Mouse (Mus musculus) forebrain, embryonic 15.5 days (tissue): ENCODE data around the gene Gpr85. TPM values are rescaled to one million over a fixed set of nuclear protein-coding genes. Genes with fewer than 3 reads are reported as not detected.
A peak's percentile ranks its signal among the peaks of the same experiment; 100 is the strongest.
"Not testable (repeated sequence)": the region's sequence is repeated elsewhere in the genome, so short reads cannot be mapped to it uniquely, and the experiment has no call there.

Experiments
- ATAC-seq: fragments of 200-750 bp; cut with Nextera tagmentation; replicated peaks from 2 replicates; pipeline ENCODE4 v1.8.0; 2017; ENCODE audit warnings: mild to moderate bottlenecking, moderate TSS enrichment, moderate library complexity
- H3K27ac ChIP-seq: fragments of 300-500 bp; sonication (generic); replicated peaks from 2 replicates; pipeline ENCODE4 v1.5.1; 2015; ENCODE audit warnings: mild to moderate bottlenecking, inconsistent platforms
- H3K27me3 ChIP-seq: fragments of 300-500 bp; sonication (generic); 2 replicates; pipeline ENCODE4 v1.6.1; 2015; ENCODE audit warnings: inconsistent platforms
- H3K36me3 ChIP-seq: fragments of 300-500 bp; sonication (generic); 2 replicates; pipeline ENCODE4 v1.6.1; 2015; ENCODE audit warnings: mild to moderate bottlenecking, inconsistent platforms
- H3K4me1 ChIP-seq: fragments of 300-500 bp; sonication (generic); 2 replicates; pipeline ENCODE4 v1.6.1; 2015; ENCODE audit warnings: inconsistent platforms
- H3K4me2 ChIP-seq: fragments of 300-500 bp; sonication (generic); replicated peaks from 2 replicates; pipeline ENCODE4 v1.6.1; 2015; ENCODE audit warnings: mild to moderate bottlenecking, inconsistent platforms
- H3K4me3 ChIP-seq: fragments of 300-500 bp; sonication (generic); 2 replicates; pipeline ENCODE4 v1.5.1; 2015; ENCODE audit warnings: mild to moderate bottlenecking, inconsistent platforms
- H3K9ac ChIP-seq: fragments of 300-500 bp; sonication (generic); replicated peaks from 2 replicates; pipeline ENCODE4 v1.6.1; 2015; ENCODE audit warnings: mild to moderate bottlenecking, inconsistent platforms
- H3K9me3 ChIP-seq: fragments of 300-500 bp; sonication (generic); 2 replicates; pipeline ENCODE4 v1.6.1; 2016; ENCODE audit warnings: inconsistent platforms
- WGBS: fragments of 180-500 bp; shearing (Covaris S2); methylation state at CpG from one replicate; pipeline ENCODE4 v1.1.7; 2015; ENCODE audit warnings: mixed read lengths; 5-methylcytosine and 5-hydroxymethylcytosine counted together
- polyA plus RNA-seq: library from polyadenylated mRNA; unstranded; fragments of >200 nt; fragmentation: Nextera tagmentation; extraction: Ambion mirVana; gene quantifications from 2 replicates; pipeline ENCODE4 v1.2.1, GENCODE M21; 2015

The Gpr85 gene
- polyA plus RNA-seq, 1 experiment from 2014 or later: 138 TPM

DNA sequence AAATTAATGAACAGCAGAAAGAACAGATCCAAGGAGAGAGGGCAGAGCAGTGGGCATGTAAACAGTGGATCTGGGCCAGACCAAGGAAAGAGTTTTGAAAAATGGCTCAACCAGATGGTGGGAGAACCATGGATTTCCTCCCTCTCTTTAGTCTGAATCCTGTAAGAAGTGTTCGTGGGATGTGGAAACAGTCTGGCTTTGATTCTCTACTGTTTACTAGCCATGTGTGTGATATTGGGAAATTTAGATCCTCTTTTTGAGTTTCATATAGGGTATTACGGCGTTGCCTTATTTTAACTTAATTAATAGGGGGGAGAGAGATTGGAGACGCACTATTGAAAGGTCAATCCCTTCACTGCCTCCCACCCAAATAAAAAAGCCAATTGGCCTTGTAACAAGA, 13.5 kb upstream of the Gpr85 start:
- Histone ChIP-seq H3K36me3 (no peaks in the 10 kb centered on the region), H3K4me2 (no peak overlapping the region), H3K27me3 (no peaks in the 10 kb centered on the region), H3K9me3 (no peaks in the 10 kb centered on the region), H3K9ac (no peak overlapping the region), H3K27ac (no peak overlapping the region), H3K4me1 (no peaks in the 10 kb centered on the region), H3K4me3 (no peak overlapping the region)
- no peak for ATAC-seq
- 63% methylated on average over 4 of the region's 4 CpGs for WGBS

DNA sequence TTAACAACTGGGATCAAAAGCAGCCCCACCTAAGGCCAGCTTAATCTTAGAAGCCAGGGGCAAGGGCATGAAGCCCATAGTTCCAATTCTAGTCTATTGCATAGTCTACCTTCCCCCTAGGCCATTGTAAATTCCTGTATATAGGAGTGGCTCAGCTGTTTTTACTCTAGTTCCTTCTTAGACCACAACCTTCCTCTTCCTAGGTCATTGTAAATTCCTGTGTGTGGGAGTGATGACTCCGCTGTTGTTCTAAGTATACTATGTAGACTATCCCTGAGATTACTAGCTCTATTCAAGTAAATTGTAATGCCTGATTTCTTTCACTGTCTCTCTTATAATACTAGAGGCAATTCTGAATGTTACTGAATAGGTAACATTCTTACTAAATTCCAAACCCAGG, 6.3 kb upstream of the Gpr85 start:
- H3K9ac ChIP-seq, H3K4me1 ChIP-seq, H3K4me3 ChIP-seq, ATAC-seq, H3K4me2 ChIP-seq, H3K27ac ChIP-seq, H3K9me3 ChIP-seq, H3K27me3 ChIP-seq, H3K36me3 ChIP-seq: not testable (repeated sequence)
- 95% methylated on average over 1 of the region's 1 CpGs for WGBS

DNA sequence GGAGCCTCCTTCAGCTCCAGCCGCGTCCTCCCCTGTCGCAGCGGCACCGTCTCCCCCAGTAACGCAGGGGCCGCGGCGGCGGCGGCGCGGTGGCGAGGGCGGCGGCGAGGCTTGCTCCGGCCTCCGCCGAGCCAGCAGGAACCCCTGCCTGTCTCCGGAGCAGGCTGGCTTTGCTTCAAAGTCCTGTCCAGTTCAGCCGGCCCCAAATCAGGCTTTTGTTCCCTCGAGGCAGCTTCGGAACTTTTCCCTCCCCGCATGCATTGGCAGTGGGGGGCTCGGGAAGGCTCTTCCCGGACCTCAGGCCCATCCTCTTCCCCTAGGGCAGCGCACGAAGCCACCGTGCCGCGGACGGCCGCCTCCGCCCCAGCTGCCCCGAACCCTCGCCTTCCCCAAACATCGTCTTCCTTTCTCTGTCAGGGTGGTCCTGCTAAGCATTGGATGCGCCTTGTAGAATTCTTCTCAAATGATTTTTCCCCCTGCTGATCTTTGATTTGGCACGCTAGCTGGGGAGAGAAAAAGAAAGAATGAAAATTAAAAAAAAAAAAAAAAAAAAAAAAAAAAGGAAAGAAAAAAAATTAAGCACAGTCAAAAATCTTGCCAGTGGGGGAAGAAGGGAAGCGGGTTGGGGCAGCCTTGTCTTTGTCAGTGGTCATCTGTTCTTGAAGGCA, 931 bp downstream of the Gpr85 start:
- Histone ChIP-seq H3K27me3 (no peaks in the 10 kb centered on the region), H3K27ac (peak overlapping the region; percentile 100), H3K36me3 (no peaks in the 10 kb centered on the region), H3K4me1 (peaks cover 17% of the 10 kb centered on the region), H3K9me3 (no peaks in the 10 kb centered on the region), H3K9ac (peak overlapping the region; percentile 98), H3K4me3 (peak overlapping the region; percentile 86), H3K4me2 (peak overlapping the region; percentile 80)
- WGBS: under 1% methylated on average over 41 of the region's 41 CpGs
- peak; percentile 91 for ATAC-seq

DNA sequence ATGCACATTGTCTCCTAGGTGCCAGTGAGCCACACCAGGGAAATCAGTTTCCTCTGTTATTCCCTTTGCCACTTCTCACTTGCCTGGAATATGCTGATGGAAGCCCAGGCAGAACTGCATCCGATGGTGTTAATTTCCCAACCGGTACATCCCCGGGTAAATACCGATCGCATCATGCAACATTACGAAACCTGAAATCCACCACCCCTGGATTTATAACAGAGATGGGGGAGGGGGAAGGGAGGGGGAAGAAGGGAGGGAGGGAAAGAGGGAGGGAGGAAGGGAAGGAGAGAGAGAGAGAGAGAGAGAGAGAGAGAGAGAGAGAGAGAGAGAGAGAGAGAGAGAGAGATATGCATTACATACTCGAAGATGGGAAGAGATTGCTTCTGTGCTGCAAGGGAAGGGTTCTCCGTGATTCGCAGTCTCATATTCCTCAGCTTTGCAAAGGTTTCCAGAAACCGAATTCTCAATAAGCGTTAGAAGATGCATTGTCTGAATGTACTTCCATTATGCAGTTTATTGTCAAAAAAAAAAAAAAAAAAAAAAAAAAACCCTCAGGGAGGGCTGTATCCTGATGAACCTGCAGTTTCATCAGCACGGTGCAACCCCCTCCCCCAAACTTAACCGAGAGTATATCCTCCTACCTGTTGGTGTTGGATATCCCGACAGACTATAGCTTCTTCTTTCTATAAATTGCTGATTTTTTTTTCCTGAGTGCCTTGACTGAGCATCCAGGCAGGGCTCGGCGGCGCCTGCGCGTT, 1.6 kb downstream of the Gpr85 start:
- ATAC-seq: peak; percentile 32
- no peaks in the 10 kb centered on the region for H3K9me3 ChIP-seq
- no peaks in the 10 kb centered on the region for H3K36me3 ChIP-seq
- H3K4me2 ChIP-seq: peak overlapping the region; percentile 80
- peaks cover 22% of the 10 kb centered on the region for H3K4me1 ChIP-seq
- no peaks in the 10 kb centered on the region for H3K27me3 ChIP-seq
- WGBS: under 1% methylated on average over 19 of the region's 19 CpGs
- H3K4me3 ChIP-seq: peak overlapping the region; percentile 86
- peak overlapping the region; percentile 100 for H3K27ac ChIP-seq
- H3K9ac ChIP-seq: peak overlapping the region; percentile 98

DNA sequence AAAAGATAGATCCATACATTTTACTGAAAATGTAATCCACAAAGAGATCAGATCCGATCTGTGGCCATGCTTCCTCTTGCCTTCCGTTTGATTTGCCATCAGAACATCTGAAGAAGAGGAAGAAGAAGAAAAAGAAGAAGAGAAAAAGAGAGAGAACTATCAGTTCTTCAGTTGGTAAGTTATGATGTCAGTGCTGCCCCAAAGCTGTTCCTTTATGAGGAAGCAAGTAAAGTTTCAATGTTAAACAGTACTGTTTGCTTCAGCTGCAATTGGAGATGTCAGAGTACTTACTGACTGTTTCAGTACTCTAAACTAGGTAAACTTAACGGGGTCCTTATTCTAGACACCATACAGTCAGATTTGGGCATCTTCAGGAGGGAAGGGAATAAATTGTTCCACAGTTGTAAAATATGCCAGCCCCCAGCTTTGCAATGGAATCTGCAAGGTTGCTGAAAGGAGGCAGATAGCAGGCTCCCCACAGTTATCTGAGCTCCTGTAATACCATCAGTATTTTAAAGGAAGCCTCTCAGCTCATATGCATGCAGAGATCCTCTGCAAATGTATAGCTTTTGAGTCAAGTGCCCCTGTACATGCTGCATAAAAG, 2.7 kb downstream of the Gpr85 start:
- Histone ChIP-seq H3K4me1 (peaks cover 30% of the 10 kb centered on the region), H3K27me3 (no peaks in the 10 kb centered on the region), H3K4me3 (peak overlapping the region; percentile 86), H3K36me3 (no peaks in the 10 kb centered on the region), H3K27ac (peak overlapping the region; percentile 100), H3K4me2 (peak overlapping the region; percentile 80), H3K9ac (peak overlapping the region; percentile 98), H3K9me3 (no peaks in the 10 kb centered on the region)
- 67% methylated on average over 3 of the region's 3 CpGs for WGBS
- ATAC-seq: no peak

DNA sequence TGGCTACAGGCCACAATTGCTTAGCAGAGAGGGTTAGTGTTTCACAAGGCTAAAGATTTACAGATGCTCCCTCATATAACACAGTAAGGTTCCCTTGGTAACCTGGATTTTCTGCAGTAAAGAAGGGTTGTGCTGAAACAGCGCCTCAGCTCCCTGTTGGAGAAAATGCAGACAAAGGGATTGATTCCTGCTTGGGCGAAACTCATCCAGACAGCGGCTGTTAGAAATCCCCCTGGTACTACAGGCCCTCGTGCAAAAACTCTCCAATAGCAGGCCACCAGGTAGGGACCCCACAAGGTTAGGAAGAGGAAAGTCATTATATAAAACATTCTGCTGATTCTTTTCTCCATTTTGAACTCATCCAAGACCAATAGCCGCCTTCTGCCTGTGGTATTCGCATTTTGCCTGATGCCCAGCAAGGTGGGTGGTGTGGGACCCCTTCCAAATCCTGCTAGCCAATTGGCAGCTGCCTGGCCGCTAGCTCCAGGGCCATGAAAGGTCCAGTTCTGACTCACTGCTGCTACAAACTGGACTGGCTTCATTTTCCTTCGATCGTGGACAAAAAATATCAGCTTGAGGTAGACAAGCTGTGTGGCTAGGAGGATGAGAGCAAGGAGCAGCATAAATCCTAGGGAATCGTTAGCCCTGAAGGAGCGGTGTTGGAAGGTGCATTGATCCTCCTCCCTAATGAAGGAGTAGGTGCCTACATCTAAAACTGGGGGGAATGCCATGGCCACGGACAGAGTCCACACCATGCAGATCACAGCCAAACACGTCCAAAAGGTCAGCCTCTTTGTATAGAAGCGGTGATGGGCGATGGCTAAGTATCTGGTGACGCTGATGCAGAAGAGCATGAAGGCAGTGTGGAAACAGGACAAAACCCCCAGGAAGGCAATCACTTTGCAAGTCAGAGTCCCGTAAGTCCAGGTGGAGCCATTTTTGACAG, 3.7 kb downstream of the Gpr85 start:
- 40% methylated on average over 17 of the region's 17 CpGs for WGBS
- Histone ChIP-seq H3K27ac (peak overlapping the region; percentile 100), H3K4me3 (peak overlapping the region; percentile 86), H3K9ac (peak overlapping the region; percentile 98), H3K4me1 (peaks cover 31% of the 10 kb centered on the region), H3K9me3 (no peaks in the 10 kb centered on the region), H3K4me2 (peak overlapping the region; percentile 80), H3K36me3 (no peaks in the 10 kb centered on the region), H3K27me3 (no peaks in the 10 kb centered on the region)
- ATAC-seq: peak; percentile 23

DNA sequence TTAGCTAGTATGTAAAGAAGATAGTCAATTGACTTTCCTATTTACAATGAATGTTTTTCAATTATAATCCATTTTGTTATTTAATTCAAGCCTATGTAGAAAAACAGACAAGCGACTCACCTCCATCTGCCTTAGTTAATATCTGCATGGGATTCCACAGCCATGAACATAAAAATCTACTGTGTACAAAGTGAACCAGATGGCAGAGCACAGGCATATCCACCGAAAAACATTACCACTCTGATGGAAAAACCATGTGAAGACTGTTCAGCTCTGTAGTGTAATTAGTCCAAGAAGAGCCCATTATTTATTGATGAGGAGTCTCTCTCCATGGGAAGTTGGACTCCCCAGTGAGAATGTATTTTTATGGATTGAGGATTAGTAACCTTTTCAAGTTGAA, 7.0 kb downstream of the Gpr85 start:
- 38% methylated on average over 2 of the region's 2 CpGs for WGBS
- Histone ChIP-seq H3K4me1 (peaks cover 37% of the 10 kb centered on the region), H3K4me3 (peak overlapping the region; percentile 13; the same call in 1 of the 2 replicates), H3K27ac (no peak overlapping the region), H3K9ac (no peak overlapping the region), H3K27me3 (no peaks in the 10 kb centered on the region), H3K36me3 (no peaks in the 10 kb centered on the region), H3K4me2 (peak overlapping the region; percentile 32; the same call in 1 of the 2 replicates), H3K9me3 (no peaks in the 10 kb centered on the region)
- no peak for ATAC-seq

DNA sequence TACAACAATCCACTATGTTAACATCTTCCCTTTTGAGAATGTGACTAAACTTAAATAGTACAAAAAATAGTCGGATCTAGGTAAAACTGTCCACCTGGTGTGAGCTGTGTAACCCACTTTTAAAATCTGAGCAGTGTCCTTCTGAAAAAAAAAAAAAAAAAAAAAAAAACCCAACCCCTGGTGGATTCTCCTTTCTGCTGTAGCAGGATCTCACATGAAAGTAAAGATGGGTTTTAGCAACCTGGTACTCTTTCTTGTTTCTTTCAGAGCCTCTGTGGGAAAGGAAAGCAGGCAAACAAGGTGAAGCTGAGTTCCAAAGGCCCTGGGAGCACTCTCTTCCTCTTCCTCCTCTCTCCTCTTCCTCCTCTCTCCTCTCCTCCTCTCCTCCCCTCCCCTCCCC, 10.9 kb downstream of the Gpr85 start:
- no peak for ATAC-seq
- Histone ChIP-seq H3K9ac (no peak overlapping the region), H3K4me2 (no peak overlapping the region), H3K27ac (no peak overlapping the region), H3K4me3 (no peak overlapping the region), H3K9me3 (no peaks in the 10 kb centered on the region), H3K36me3 (no peaks in the 10 kb centered on the region), H3K4me1 (peaks cover 23% of the 10 kb centered on the region), H3K27me3 (no peaks in the 10 kb centered on the region)
- WGBS: 84% methylated on average over 1 of the region's 1 CpGs

DNA sequence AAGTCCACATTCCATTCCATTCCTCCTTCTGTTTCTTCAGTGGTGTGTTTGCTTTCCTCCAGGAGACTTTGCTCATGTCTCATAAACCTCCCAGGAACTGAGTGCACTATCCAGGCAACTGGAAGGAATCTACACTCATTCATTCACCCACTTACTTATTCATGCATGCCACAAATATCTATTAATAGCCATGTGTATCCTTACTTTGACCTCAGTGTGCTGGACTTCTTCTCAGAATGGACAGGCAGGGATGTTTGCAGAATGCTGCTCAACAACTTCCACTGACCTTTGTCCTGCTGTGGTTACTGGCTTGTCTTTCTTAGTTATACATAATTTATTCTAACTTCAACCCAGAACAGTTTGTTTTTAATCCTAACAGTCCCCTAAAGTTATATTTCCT, 23.1 kb downstream of the Gpr85 start:
- no peak overlapping the region for H3K27ac ChIP-seq
- H3K4me3 ChIP-seq: no peak overlapping the region
- H3K4me2 ChIP-seq: no peak overlapping the region
- no peaks in the 10 kb centered on the region for H3K27me3 ChIP-seq
- H3K9ac ChIP-seq: no peak overlapping the region
- no peak for ATAC-seq
- H3K36me3 ChIP-seq: no peaks in the 10 kb centered on the region
- H3K9me3 ChIP-seq: no peaks in the 10 kb centered on the region
- no peaks in the 10 kb centered on the region for H3K4me1 ChIP-seq

DNA sequence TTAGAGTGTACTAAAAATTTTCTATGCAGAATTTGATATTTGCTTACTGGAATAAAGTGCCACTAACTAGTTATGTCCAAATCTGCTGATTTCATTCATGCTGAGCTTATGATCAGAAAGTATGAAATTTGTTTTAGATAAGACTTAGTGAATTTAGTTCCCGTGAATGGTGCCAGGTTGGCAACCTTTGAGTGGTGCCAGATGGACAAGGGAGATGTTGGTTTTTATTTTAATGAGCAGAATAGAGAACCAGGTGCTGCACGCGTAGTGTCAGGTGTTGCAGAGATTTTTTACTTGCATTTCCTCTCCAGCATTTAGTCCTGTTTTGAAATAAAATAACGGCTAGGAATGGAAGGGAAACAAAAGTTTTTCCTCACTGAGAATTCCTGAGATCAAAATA, 27.6 kb downstream of the Gpr85 start:
- H3K4me2 ChIP-seq: no peak overlapping the region
- no peaks in the 10 kb centered on the region for H3K36me3 ChIP-seq
- no peak overlapping the region for H3K27ac ChIP-seq
- no peak overlapping the region for H3K4me3 ChIP-seq
- no peaks in the 10 kb centered on the region for H3K9me3 ChIP-seq
- no peaks in the 10 kb centered on the region for H3K27me3 ChIP-seq
- no peak for ATAC-seq
- no peaks in the 10 kb centered on the region for H3K4me1 ChIP-seq
- no peak overlapping the region for H3K9ac ChIP-seq
- WGBS: 70% methylated on average over 4 of the region's 4 CpGs

DNA sequence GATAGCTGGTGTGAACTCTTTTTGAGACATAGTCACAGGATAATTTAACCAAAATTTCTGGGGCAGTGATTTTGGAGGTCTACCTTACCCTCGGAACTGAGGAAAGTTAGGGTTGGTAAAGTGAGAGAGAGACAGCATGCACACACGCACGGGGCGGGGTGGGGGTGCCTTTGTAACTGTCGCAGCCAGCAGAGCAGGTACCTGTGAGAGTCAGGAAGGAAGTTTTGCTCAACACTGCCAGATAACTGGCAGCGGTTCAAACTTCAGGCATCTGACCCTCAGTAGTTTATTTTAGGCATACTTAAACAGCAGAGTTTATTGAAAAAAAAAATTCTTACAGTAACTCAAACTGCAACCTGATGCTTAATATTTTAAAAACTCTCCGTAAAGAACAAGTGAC, 39.7 kb downstream of the Gpr85 start:
- Histone ChIP-seq H3K4me2 (no peak overlapping the region), H3K9ac (no peak overlapping the region), H3K9me3 (no peaks in the 10 kb centered on the region), H3K4me1 (no peaks in the 10 kb centered on the region), H3K27ac (no peak overlapping the region), H3K36me3 (no peaks in the 10 kb centered on the region), H3K4me3 (no peak overlapping the region), H3K27me3 (no peaks in the 10 kb centered on the region)
- WGBS: 73% methylated on average over 7 of the region's 7 CpGs
- ATAC-seq: no peak

DNA sequence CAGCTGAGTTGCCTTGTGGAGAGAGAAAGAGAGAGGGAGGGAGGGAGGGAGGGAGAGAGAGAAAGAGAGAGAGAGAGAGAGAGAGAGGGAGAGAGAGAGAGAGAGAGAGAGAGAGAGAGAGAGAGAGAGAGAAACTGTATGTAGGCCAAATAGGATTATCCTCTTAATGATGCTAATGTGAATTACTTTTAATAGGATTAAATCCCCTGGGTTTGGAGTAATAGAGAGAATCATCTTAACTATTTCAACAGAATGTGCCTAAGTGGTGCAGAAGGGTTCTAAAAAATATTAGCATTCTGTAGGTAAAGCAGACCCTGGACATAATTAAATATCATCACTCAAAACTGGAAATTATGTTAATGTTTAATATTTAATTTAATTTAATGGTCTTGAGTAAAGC, 42.4 kb downstream of the Gpr85 start:
- Histone ChIP-seq H3K4me3 (no peak overlapping the region), H3K9me3 (no peaks in the 10 kb centered on the region), H3K4me1 (no peaks in the 10 kb centered on the region), H3K27me3 (no peaks in the 10 kb centered on the region), H3K36me3 (no peaks in the 10 kb centered on the region), H3K27ac (no peak overlapping the region), H3K9ac (no peak overlapping the region), H3K4me2 (no peak overlapping the region)
- ATAC-seq: no peak
